In the genomic region with DNA sequence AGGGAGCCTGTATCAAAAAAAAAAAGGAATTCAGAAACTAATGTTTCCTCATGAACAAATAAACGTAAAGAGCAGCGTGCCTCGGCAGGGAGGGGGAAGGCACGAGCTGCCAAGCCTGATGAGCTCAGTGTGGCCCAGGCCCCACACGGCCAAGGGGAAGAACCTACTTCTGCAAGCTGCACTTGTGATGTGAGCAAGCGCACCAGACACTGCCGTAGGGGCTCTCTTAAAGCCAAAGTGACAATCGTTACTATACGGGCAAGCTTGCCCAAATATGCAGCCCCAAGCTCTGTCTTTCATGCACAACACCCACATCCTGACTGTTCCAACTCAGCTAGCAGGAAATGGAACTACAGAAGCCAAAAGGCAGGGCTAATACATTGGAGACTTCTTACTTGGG, we compare ENCODE assay signal across 8 mouse cellular contexts. TPM values are rescaled to one million over a fixed set of nuclear protein-coding genes. Genes with fewer than 3 reads are reported as not detected.
DNase-seq lines count a peak whose midpoint lies in the region; ATAC-seq and TF ChIP-seq lines count a peak whose summit lies in the region.
"Had no signal": no experiment of that assay in that cellular context is flagged by ENCODE, and none has a peak within 500 bp of the region (broad histone marks: within the 10 kb centered on the region; RNA-seq: fewer than 3 reads in every experiment).

No protein-coding gene starts in this region.

- DNase-seq in lung, embryonic 14.5 days: peak; percentile 7
- DNase-seq in lung, adult 2 months: no peak
- DNase-seq in embryo, embryonic 11 days: no peak
- no peak for DNase-seq in left cerebral cortex, postnatal 36 days (ENCODE audit: low spot score in 2 of 2)

- TF ChIP-seq CTCF in lung, embryonic 14.5 days (IDR thresholded peaks at IDR 0.05; ENCODE audit: low read depth): no peak
- no peak for TF ChIP-seq CTCF in lung, adult 2 months (IDR thresholded peaks at IDR 0.05; ENCODE audit: insufficient read depth, low read length)

- TF ChIP-seq POLR2A in lung, adult 2 months (IDR thresholded peaks at IDR 0.05; ENCODE audit: borderline replicate concordance, extremely low read depth, low read depth, low read length): no peak

- intact Hi-C loops in left cerebral cortex, postnatal 36 days (cut with DNase I): no loop called here

- ATAC-seq in lung, embryonic 14.5 days (ENCODE audit: insufficient read depth): no peak
- peak; percentile 47; the same call in 1 of the 2 replicates for ATAC-seq in heart, embryonic 16.5 days (replicated peaks; ENCODE audit: extremely low read depth, insufficient read depth, low FRiP score)
- ATAC-seq in monocyte, adult 5-6 weeks (replicated peaks; ENCODE audit: insufficient number of reproducible peaks, low FRiP score, low TSS enrichment, poor library complexity, severe bottlenecking): peak; percentile 63; the same call in 1 of the 2 replicates
- ATAC-seq in hindbrain, embryonic 12.5 days (ENCODE audit: low FRiP score): no peak

- H3K9me3 ChIP-seq in lung, embryonic 14.5 days (ENCODE audit: low read depth, low read length): no peaks in the 10 kb centered on the region
- H3K9me3 ChIP-seq in heart, embryonic 16.5 days (replicated peaks; ENCODE audit: control insufficient read depth, low read length): no peaks in the 10 kb centered on the region
- no peaks in the 10 kb centered on the region for H3K9me3 ChIP-seq in hindbrain, embryonic 12.5 days (replicated peaks)
- H3K9me3 ChIP-seq: limb, embryonic 13.5 days had no signal

- H3K4me2 ChIP-seq in lung, embryonic 14.5 days: no peak overlapping the region
- H3K4me2 ChIP-seq in heart, embryonic 16.5 days (ENCODE audit: low read depth, low read length): no peak overlapping the region
- no peak overlapping the region for H3K4me2 ChIP-seq in hindbrain, embryonic 12.5 days (replicated peaks)
- H3K4me2 ChIP-seq: limb, embryonic 13.5 days had no signal

- H3K4me3 ChIP-seq in lung, embryonic 14.5 days (ENCODE audit: low read depth, low read length): no peak overlapping the region
- no peak overlapping the region for H3K4me3 ChIP-seq in lung, adult 2 months (replicated peaks; ENCODE audit: extremely low read depth, low read depth, low read length)
- no peak overlapping the region for H3K4me3 ChIP-seq in heart, embryonic 16.5 days (ENCODE audit: low read length)
- H3K4me3 ChIP-seq in hindbrain, embryonic 12.5 days: no peak overlapping the region
- H3K4me3 ChIP-seq: limb, embryonic 13.5 days had no signal

- no peak overlapping the region for H3K27ac ChIP-seq in lung, embryonic 14.5 days (ENCODE audit: low read depth)
- H3K27ac ChIP-seq in heart, embryonic 16.5 days (ENCODE audit: low read length): peak overlapping the region; percentile 13; the same call in 1 of the 2 replicates
- H3K27ac ChIP-seq in hindbrain, embryonic 12.5 days: no peak overlapping the region
- H3K27ac ChIP-seq: limb, embryonic 13.5 days had no signal

- no peaks in the 10 kb centered on the region for H3K4me1 ChIP-seq in lung, embryonic 14.5 days (ENCODE audit: insufficient read depth)
- peaks cover 5% of the 10 kb centered on the region; the same call in 1 of the 2 replicates for H3K4me1 ChIP-seq in lung, adult 2 months (ENCODE audit: control insufficient read depth, insufficient read depth, low read length)
- peaks cover 21% of the 10 kb centered on the region for H3K4me1 ChIP-seq in heart, embryonic 16.5 days (ENCODE audit: control insufficient read depth, insufficient read depth, low read length)
- H3K4me1 ChIP-seq in hindbrain, embryonic 12.5 days: no peaks in the 10 kb centered on the region

- no peak overlapping the region for H3K9ac ChIP-seq in lung, embryonic 14.5 days
- H3K9ac ChIP-seq in heart, embryonic 16.5 days (ENCODE audit: low read length): no peak overlapping the region
- H3K9ac ChIP-seq in hindbrain, embryonic 12.5 days: no peak overlapping the region
- H3K9ac ChIP-seq: limb, embryonic 13.5 days had no signal

- H3K27me3 ChIP-seq in lung, embryonic 14.5 days (ENCODE audit: insufficient read depth, low read length): no peaks in the 10 kb centered on the region
- H3K27me3 ChIP-seq in heart, embryonic 16.5 days (ENCODE audit: control insufficient read depth, insufficient read depth, low read length): no peaks in the 10 kb centered on the region
- no peaks in the 10 kb centered on the region for H3K27me3 ChIP-seq in hindbrain, embryonic 12.5 days
- H3K27me3 ChIP-seq: limb, embryonic 13.5 days had no signal

- 61% methylated on average over 9 of the region's 9 CpGs for WGBS in lung, embryonic 14.5 days
- WGBS in lung, adult 2 months: 22% methylated on average over 9 of the region's 9 CpGs
- WGBS in heart, embryonic 16.5 days: 58% methylated on average over 9 of the region's 9 CpGs
- WGBS in hindbrain, embryonic 12.5 days: 79% methylated on average over 9 of the region's 9 CpGs

- H3K36me3 ChIP-seq in lung, embryonic 14.5 days (ENCODE audit: insufficient read depth): peaks cover 11% of the 10 kb centered on the region
- peaks cover 5% of the 10 kb centered on the region; the same call in 1 of the 2 replicates for H3K36me3 ChIP-seq in heart, embryonic 16.5 days (ENCODE audit: control insufficient read depth, insufficient read depth)
- H3K36me3 ChIP-seq in hindbrain, embryonic 12.5 days: peaks cover 4% of the 10 kb centered on the region; the same call in 1 of the 2 replicates

RNA-seq across cellular contexts. Expression of a gene that starts 23.5 kb away (rescaled TPM):
- 17.6 and 21.4 TPM in 2 replicates for polyA plus RNA-seq in lung, embryonic 14.5 days (2014; fragmentation: Nextera tagmentation; extraction: Ambion mirVana)
- 2.4 and 4.4 TPM in 2 replicates for polyA plus RNA-seq in lung, adult 2 months (2012; rRNA removed)
- polyA plus RNA-seq in heart, embryonic 16.5 days (2015; fragmentation: Nextera tagmentation; extraction: Ambion mirVana): 9.5 and 13.4 TPM in 2 replicates
- total RNA-seq in monocyte, adult 5-6 weeks (2017): 2.8 to 7.6 TPM (median 6.0 TPM) in 3 replicates
- 10 to 100 TPM; 22.5 to 23.6 TPM for total RNA-seq in left cerebral cortex, postnatal 36 days (2021)
- polyA plus RNA-seq in hindbrain, embryonic 12.5 days (2016; fragmentation: Nextera tagmentation; extraction: Ambion mirVana): 15.9 and 18.2 TPM in 2 replicates

RNA-seq across cellular contexts. Expression of a gene that starts 23.6 kb away (rescaled TPM):
- 211 and 219 TPM in 2 replicates for polyA plus RNA-seq in lung, embryonic 14.5 days (2014; fragmentation: Nextera tagmentation; extraction: Ambion mirVana)
- polyA plus RNA-seq in lung, adult 2 months (2012; rRNA removed): 2.8 and 5.4 TPM in 2 replicates
- polyA plus RNA-seq in heart, embryonic 16.5 days (2015; fragmentation: Nextera tagmentation; extraction: Ambion mirVana): 154 and 180 TPM in 2 replicates
- 273 to 382 TPM (median 309 TPM) in 3 replicates for total RNA-seq in monocyte, adult 5-6 weeks (2017)
- total RNA-seq in left cerebral cortex, postnatal 36 days (2021): 1 to 10 TPM; 5.1 to 6.1 TPM
- polyA plus RNA-seq in hindbrain, embryonic 12.5 days (2016; fragmentation: Nextera tagmentation; extraction: Ambion mirVana): 131 TPM in 2 replicates

Comparison
In these comparisons a context has a peak if more than half of its experiments do, and no peak if none do; other contexts are left out.
1. RNA of a gene that starts 23.6 kb away (polyA plus RNA-seq): 211 to 219 TPM in lung, embryonic 14.5 days, 154 to 180 TPM in heart, embryonic 16.5 days and 131 TPM in hindbrain, embryonic 12.5 days; 2.8 to 5.4 TPM in lung, adult 2 months; every median in the first group is over 10 times any median in the second.
2. ATAC-seq: peak in heart, embryonic 16.5 days (single experiment) and monocyte, adult 5-6 weeks (single experiment); none in lung, embryonic 14.5 days (single experiment) and hindbrain, embryonic 12.5 days (single experiment).